8 mouse cellular contexts compared by ENCODE assay signal in genomic region chr5:113854494-113854893, GRCm38 (mm10). TPM values are rescaled to one million over a fixed set of nuclear protein-coding genes. Genes with fewer than 3 reads are reported as not detected.
DNase-seq lines count a peak whose midpoint lies in the region; ATAC-seq and TF ChIP-seq lines count a peak whose summit lies in the region.

No protein-coding gene starts in this region.

- no peak for ATAC-seq in kidney, embryonic 16.5 days (ENCODE audit: low FRiP score, low TSS enrichment)
- peak; percentile 76 for ATAC-seq in inflammation-experienced regulatory T-cells, adult 6 months

- no peak overlapping the region for H3K4me3 ChIP-seq in kidney, embryonic 16.5 days (ENCODE audit: low read length)
- no peak overlapping the region for H3K4me3 ChIP-seq in cerebellum, adult 2 months (replicated peaks; ENCODE audit: insufficient read depth, low read depth, low read length)
- no peak overlapping the region for H3K4me3 ChIP-seq in limb, embryonic 10.5 days

- DNase-seq in kidney, adult 11 months = peak; percentile 69
- DNase-seq in cerebellum, adult 2 months = peak; percentile 82 to 91
- peak; percentile 91 for DNase-seq in gastrocnemius, adult 18-20 months (ENCODE audit: low spot score)
- DNase-seq in limb, embryonic 10.5 days (ENCODE audit: low spot score) = peak; percentile 87
- DNase-seq in naive thymus-derived CD4-positive, alpha-beta T cell, adult 2 months (ENCODE audit: low read depth) = peak; percentile 91
- DNase-seq in splenic B cell, adult 2 months (ENCODE audit: low read depth, low spot score) = peak; percentile 84

- H3K9me3 ChIP-seq in kidney, embryonic 16.5 days (ENCODE audit: low read length) = no peaks in the 10 kb centered on the region
- H3K9me3 ChIP-seq in limb, embryonic 10.5 days (replicated peaks) = no peaks in the 10 kb centered on the region

- no peaks in the 10 kb centered on the region for H3K27me3 ChIP-seq in kidney, embryonic 16.5 days (ENCODE audit: insufficient read depth, low read length)
- no peaks in the 10 kb centered on the region for H3K27me3 ChIP-seq in cerebellum, adult 2 months (ENCODE audit: control insufficient read depth, insufficient read depth, low read length)
- no peaks in the 10 kb centered on the region for H3K27me3 ChIP-seq in limb, embryonic 10.5 days (ENCODE audit: low read depth, poor library complexity, severe bottlenecking)
- no peaks in the 10 kb centered on the region for H3K27me3 ChIP-seq in splenic B cell, adult 2 months (ENCODE audit: control insufficient read depth, insufficient read depth, low read length, poor library complexity, severe bottlenecking)

- H3K4me1 ChIP-seq in kidney, embryonic 16.5 days (ENCODE audit: insufficient read depth, low read length) = peaks cover 20% of the 10 kb centered on the region
- H3K4me1 ChIP-seq in cerebellum, adult 2 months (ENCODE audit: control insufficient read depth, insufficient read depth, low read length) = peaks cover 9% of the 10 kb centered on the region
- peaks cover 36% of the 10 kb centered on the region for H3K4me1 ChIP-seq in limb, embryonic 10.5 days

- peak; percentile 99 for TF ChIP-seq CTCF in cerebellum, adult 2 months (IDR thresholded peaks at IDR 0.05; ENCODE audit: borderline replicate concordance, insufficient read depth, low read depth, low read length)

- H3K9ac ChIP-seq in kidney, embryonic 16.5 days (replicated peaks; ENCODE audit: low read length) = no peak overlapping the region

- H3K27ac ChIP-seq in kidney, embryonic 16.5 days (ENCODE audit: low read length) = no peak overlapping the region
- H3K27ac ChIP-seq in cerebellum, adult 2 months (ENCODE audit: insufficient read depth, low read length) = no peak overlapping the region
- no peak overlapping the region for H3K27ac ChIP-seq in limb, embryonic 10.5 days

- TF ChIP-seq POLR2A in cerebellum, adult 2 months (IDR thresholded peaks at IDR 0.05; ENCODE audit: borderline replicate concordance, insufficient read depth, low read length) = no peak

- WGBS in kidney, embryonic 16.5 days = 42% methylated on average over 14 of the region's 14 CpGs
- WGBS in cerebellum, adult 2 months = 24% methylated on average over 14 of the region's 14 CpGs
- 50% methylated on average over 14 of the region's 14 CpGs for WGBS in limb, embryonic 10.5 days

- H3K4me2 ChIP-seq in kidney, embryonic 16.5 days (replicated peaks; ENCODE audit: low read depth, low read length) = no peak overlapping the region

- H3K36me3 ChIP-seq in kidney, embryonic 16.5 days (ENCODE audit: insufficient read depth, low read length) = peaks cover 17% of the 10 kb centered on the region
- peaks cover 45% of the 10 kb centered on the region for H3K36me3 ChIP-seq in limb, embryonic 10.5 days
- peaks cover 1% of the 10 kb centered on the region for H3K36me3 ChIP-seq in splenic B cell, adult 2 months (ENCODE audit: control insufficient read depth, insufficient read depth, low read length, poor library complexity, severe bottlenecking)

RNA-seq across cellular contexts. Expression of gene Selplg, which starts 22.1 kb away (rescaled TPM):
- polyA plus RNA-seq in kidney, embryonic 16.5 days (2015; fragmentation: Nextera tagmentation; extraction: Ambion mirVana) = 2.4 TPM in 2 replicates
- polyA plus RNA-seq in cerebellum, adult 2 months (2012; rRNA removed) = 12.0 and 13.6 TPM in 2 replicates
- under 1 TPM; 0.85 to 0.87 TPM for total RNA-seq in gastrocnemius, adult 18-20 months (2021)
- 100 to 1,000 TPM; 457 to 620 (median 469) TPM for polyA plus RNA-seq in inflammation-experienced regulatory T-cells, adult 6 months (2017; shearing (Covaris generic))
- 0.60 and 0.80 TPM in 2 replicates for polyA plus RNA-seq in limb, embryonic 10.5 days (2016; fragmentation: Nextera tagmentation; extraction: Ambion mirVana)

RNA-seq across cellular contexts. Expression of gene Coro1c, which starts 54.1 kb away (rescaled TPM):
- polyA plus RNA-seq in kidney, embryonic 16.5 days (2015; fragmentation: Nextera tagmentation; extraction: Ambion mirVana) = 122 and 126 TPM in 2 replicates
- polyA plus RNA-seq in cerebellum, adult 2 months (2012; rRNA removed) = 90.2 and 94.1 TPM in 2 replicates
- 10 to 100 TPM in 1 of 2 experiments, 1 to 10 TPM in 1; 8.9 to 12.7 TPM for total RNA-seq in gastrocnemius, adult 18-20 months (2021)
- 10 to 100 TPM; 46.6 to 88.2 (median 57.2) TPM for polyA plus RNA-seq in inflammation-experienced regulatory T-cells, adult 6 months (2017; shearing (Covaris generic))
- polyA plus RNA-seq in limb, embryonic 10.5 days (2016; fragmentation: Nextera tagmentation; extraction: Ambion mirVana) = 129 and 139 TPM in 2 replicates

RNA-seq across cellular contexts. Expression of gene Tmem119, which starts 54.2 kb away (rescaled TPM):
- polyA plus RNA-seq in kidney, embryonic 16.5 days (2015; fragmentation: Nextera tagmentation; extraction: Ambion mirVana) = 46.1 and 51.7 TPM in 2 replicates
- 6.0 and 7.4 TPM in 2 replicates for polyA plus RNA-seq in cerebellum, adult 2 months (2012; rRNA removed)
- total RNA-seq in gastrocnemius, adult 18-20 months (2021) = 1 to 10 TPM in 1 of 2 experiments, under 1 TPM in 1; 0.93 to 1.1 TPM
- polyA plus RNA-seq in inflammation-experienced regulatory T-cells, adult 6 months (2017; shearing (Covaris generic)) = not detected
- polyA plus RNA-seq in limb, embryonic 10.5 days (2016; fragmentation: Nextera tagmentation; extraction: Ambion mirVana) = 159 and 218 TPM in 2 replicates

Comparison
In these comparisons a context has a peak if more than half of its experiments do, and no peak if none do; other contexts are left out.
1. RNA of gene Selplg, which starts 22.1 kb away (polyA plus RNA-seq): 457 to 620 TPM in inflammation-experienced regulatory T-cells, adult 6 months; 12.0 to 13.6 TPM in cerebellum, adult 2 months, 2.4 TPM in kidney, embryonic 16.5 days and 0.60 to 0.80 TPM in limb, embryonic 10.5 days; every median in the first group is over 10 times any median in the second.
2. Peak in every context shown above with its lines, with median percentiles within 50 percentile points of each other: DNase-seq.